Mouse (Mus musculus) neural tube, embryonic 13.5 days (tissue): ENCODE measurements around the gene Foxk1. TPM values are rescaled to one million over a fixed set of nuclear protein-coding genes. Genes with fewer than 3 reads are reported as not detected.

Experiments
- ATAC-seq: fragments of 200-750 bp; cut with Nextera tagmentation; 2 replicates; pipeline ENCODE4 v1.8.0; 2017; ENCODE audit warnings: low read depth, mild to moderate bottlenecking, moderate TSS enrichment, moderate library complexity
- H3K27ac ChIP-seq: fragments of 300-500 bp; sonication (generic); replicated peaks from 2 replicates; pipeline ENCODE4 v1.5.1; 2015; ENCODE audit warnings: moderate library complexity, mild to moderate bottlenecking, inconsistent platforms
- H3K27me3 ChIP-seq: fragments of 300-500 bp; sonication (generic); 2 replicates; pipeline ENCODE4 v1.6.1; 2015; ENCODE audit warnings: mild to moderate bottlenecking, inconsistent platforms
- H3K36me3 ChIP-seq: fragments of 300-500 bp; sonication (generic); 2 replicates; pipeline ENCODE4 v1.6.1; 2015; ENCODE audit warnings: mild to moderate bottlenecking, inconsistent platforms
- H3K4me1 ChIP-seq: fragments of 300-500 bp; sonication (generic); replicated peaks from 2 replicates; pipeline ENCODE4 v1.6.1; 2015; ENCODE audit warnings: inconsistent platforms
- H3K4me2 ChIP-seq: fragments of 300-500 bp; sonication (generic); 2 replicates; pipeline ENCODE4 v1.6.1; 2015; ENCODE audit warnings: inconsistent platforms, mild to moderate bottlenecking, moderate library complexity
- H3K4me3 ChIP-seq: fragments of 300-500 bp; sonication (generic); 2 replicates; pipeline ENCODE4 v1.5.1; 2015; ENCODE audit warnings: mild to moderate bottlenecking, inconsistent platforms
- H3K9ac ChIP-seq: fragments of 300-500 bp; sonication (generic); 2 replicates; pipeline ENCODE4 v1.6.1; 2015; ENCODE audit warnings: moderate library complexity, mild to moderate bottlenecking, inconsistent platforms
- H3K9me3 ChIP-seq: fragments of 300-500 bp; sonication (generic); 2 replicates; pipeline ENCODE4 v1.6.1; 2016; ENCODE audit warnings: inconsistent platforms
- WGBS: fragments of 180-500 bp; shearing (Covaris S2); methylation state at CpG from one replicate; pipeline ENCODE4 v1.1.7; 2015; 5-methylcytosine and 5-hydroxymethylcytosine counted together
- polyA plus RNA-seq: library from polyadenylated mRNA; unstranded; fragments of >200 nt; fragmentation: Nextera tagmentation; extraction: Ambion mirVana; gene quantifications from 2 replicates; pipeline ENCODE4 v1.2.1, GENCODE M21; 2015

The Foxk1 gene
- polyA plus RNA-seq, 1 experiment from 2014 or later: 7.2 TPM

- Histone ChIP-seq H3K4me3 (no peak overlapping the region), H3K9me3 (no peaks in the 10 kb centered on the region), H3K4me1 (peaks cover 10% of the 10 kb centered on the region; the same call in 1 of the 2 replicates), H3K4me2 (no peak overlapping the region), H3K9ac (no peak overlapping the region), H3K27me3 (no peaks in the 10 kb centered on the region), H3K36me3 (peaks cover 7% of the 10 kb centered on the region; the same call in 1 of the 2 replicates), H3K27ac (no peak overlapping the region)
- 39% methylated on average over 3 of the region's 3 CpGs for WGBS
- ATAC-seq: no peak
Measured at GRCm38 (mm10) chr5:142498964-142499363, 97.7 kb downstream of the Foxk1 start.

GRCm38 (mm10) chr5:142500918-142501317, 99.6 kb downstream of the Foxk1 start:
- H3K27ac ChIP-seq: no peak overlapping the region
- peaks cover 4% of the 10 kb centered on the region; the same call in 1 of the 2 replicates for H3K4me1 ChIP-seq
- H3K9ac ChIP-seq: no peak overlapping the region
- H3K36me3 ChIP-seq: peaks cover 6% of the 10 kb centered on the region
- WGBS: 78% methylated on average over 10 of the region's 10 CpGs
- H3K9me3 ChIP-seq: no peaks in the 10 kb centered on the region
- H3K4me3 ChIP-seq: no peak overlapping the region
- H3K4me2 ChIP-seq: no peak overlapping the region
- no peak for ATAC-seq
- H3K27me3 ChIP-seq: no peaks in the 10 kb centered on the region

- H3K36me3 ChIP-seq: peaks cover 14% of the 10 kb centered on the region
- H3K4me1 ChIP-seq: peaks cover 4% of the 10 kb centered on the region; the same call in 1 of the 2 replicates
- H3K9ac ChIP-seq: no peak overlapping the region
- no peaks in the 10 kb centered on the region for H3K9me3 ChIP-seq
- ATAC-seq: peak; percentile 91
- H3K4me2 ChIP-seq: no peak overlapping the region
- no peaks in the 10 kb centered on the region for H3K27me3 ChIP-seq
- 6% methylated on average over 3 of the region's 3 CpGs for WGBS
- H3K4me3 ChIP-seq: no peak overlapping the region
- no peak overlapping the region for H3K27ac ChIP-seq
Measured at GRCm38 (mm10) chr5:142502414-142502813, 101.1 kb downstream of the Foxk1 start.

GRCm38 (mm10) chr5:142504175-142504574, 102.9 kb downstream of the Foxk1 start:
- Histone ChIP-seq H3K9ac (no peak overlapping the region), H3K9me3 (no peaks in the 10 kb centered on the region), H3K36me3 (peaks cover 10% of the 10 kb centered on the region; the same call in 1 of the 2 replicates), H3K4me1 (peaks cover 19% of the 10 kb centered on the region), H3K4me3 (no peak overlapping the region), H3K4me2 (no peak overlapping the region), H3K27me3 (no peaks in the 10 kb centered on the region), H3K27ac (no peak overlapping the region)
- WGBS: 81% methylated on average over 3 of the region's 3 CpGs
- ATAC-seq: no peak

GRCm38 (mm10) chr5:142505695-142506423, 104.6 kb downstream of the Foxk1 start:
- WGBS: 75% methylated on average over 3 of the region's 3 CpGs
- Histone ChIP-seq H3K4me1 (peaks cover 30% of the 10 kb centered on the region), H3K9me3 (no peaks in the 10 kb centered on the region), H3K27ac (no peak overlapping the region), H3K36me3 (peaks cover 10% of the 10 kb centered on the region; the same call in 1 of the 2 replicates), H3K4me2 (no peak overlapping the region), H3K27me3 (no peaks in the 10 kb centered on the region), H3K9ac (no peak overlapping the region), H3K4me3 (no peak overlapping the region)
- ATAC-seq: no peak

GRCm38 (mm10) chr5:142509141-142510060, 108.1 kb downstream of the Foxk1 start:
- Histone ChIP-seq H3K36me3 (peaks cover 10% of the 10 kb centered on the region; the same call in 1 of the 2 replicates), H3K4me2 (peak overlapping the region; percentile 50), H3K27ac (peak overlapping the region; percentile 90), H3K27me3 (no peaks in the 10 kb centered on the region), H3K4me3 (peak overlapping the region; percentile 19), H3K4me1 (peaks cover 26% of the 10 kb centered on the region), H3K9me3 (no peaks in the 10 kb centered on the region), H3K9ac (peak overlapping the region; percentile 70)
- 13% methylated on average over 15 of the region's 15 CpGs for WGBS
- peak; percentile 68 for ATAC-seq

- no peaks in the 10 kb centered on the region for H3K27me3 ChIP-seq
- 65% methylated on average over 7 of the region's 7 CpGs for WGBS
- no peak overlapping the region for H3K4me2 ChIP-seq
- peak overlapping the region; percentile 90 for H3K27ac ChIP-seq
- peak; percentile 57; the same call in 1 of the 2 replicates for ATAC-seq
- peak overlapping the region; percentile 70 for H3K9ac ChIP-seq
- no peak overlapping the region for H3K4me3 ChIP-seq
- H3K36me3 ChIP-seq: peaks cover 10% of the 10 kb centered on the region; the same call in 1 of the 2 replicates
- H3K9me3 ChIP-seq: no peaks in the 10 kb centered on the region
- H3K4me1 ChIP-seq: peaks cover 26% of the 10 kb centered on the region
Measured at GRCm38 (mm10) chr5:142510061-142510414, 108.7 kb downstream of the Foxk1 start.

Other genes with a start within 250 kb of the Foxk1 start
- 10.9 and 14.1 TPM in 2 replicates for gene Ap5z1, start 62.4 kb downstream of the Foxk1 start, polyA plus RNA-seq
- 0.14 and 0.25 TPM in 2 replicates for gene Papolb, start 128.6 kb downstream of the Foxk1 start, polyA plus RNA-seq
- gene Radil, start 149.6 kb downstream of the Foxk1 start, polyA plus RNA-seq: 11.8 and 13.9 TPM in 2 replicates
- 39.3 and 52.9 TPM in 2 replicates for gene Mmd2, start 207.3 kb downstream of the Foxk1 start, polyA plus RNA-seq
- gene Wipi2, start 226.2 kb downstream of the Foxk1 start, polyA plus RNA-seq: 43.3 and 48.3 TPM in 2 replicates